8 mouse cellular contexts compared by ENCODE assay signal in genomic region chr9:29750371-29751014, GRCm38 (mm10).
A peak's percentile ranks its signal among the peaks of the same experiment; 100 is the strongest.
DNase-seq lines count a peak whose midpoint lies in the region; ATAC-seq and TF ChIP-seq lines count a peak whose summit lies in the region.

No protein-coding gene starts in this region.

- no peak for TF ChIP-seq EP300 in heart, postnatal 0 days (IDR thresholded peaks at IDR 0.05; ENCODE audit: low read depth)

- 15% methylated on average over 15 of the region's 15 CpGs for WGBS in kidney, embryonic 15.5 days
- 12% methylated on average over 15 of the region's 15 CpGs for WGBS in embryonic facial prominence, embryonic 13.5 days
- 9% methylated on average over 15 of the region's 15 CpGs for WGBS in heart, postnatal 0 days
- WGBS in lung, embryonic 15.5 days: 12% methylated on average over 15 of the region's 15 CpGs

- H3K27me3 ChIP-seq in kidney, embryonic 15.5 days: no peaks in the 10 kb centered on the region
- no peaks in the 10 kb centered on the region for H3K27me3 ChIP-seq in embryonic facial prominence, embryonic 13.5 days
- H3K27me3 ChIP-seq in heart, postnatal 0 days (ENCODE audit: control insufficient read depth, insufficient read depth, low read length): no peaks in the 10 kb centered on the region
- H3K27me3 ChIP-seq in lung, embryonic 15.5 days: no peaks in the 10 kb centered on the region

- no peak for TF ChIP-seq CTCF in heart, postnatal 0 days (IDR thresholded peaks at IDR 0.05; ENCODE audit: low read depth)

- 0 out of 2 replicates have a peak overlapping the region, but pooled peaks have one; percentile 13 for H3K27ac ChIP-seq in kidney, embryonic 15.5 days
- H3K27ac ChIP-seq in embryonic facial prominence, embryonic 13.5 days: no peak overlapping the region
- H3K27ac ChIP-seq in heart, postnatal 0 days (ENCODE audit: low read depth): no peak overlapping the region
- H3K27ac ChIP-seq in lung, embryonic 15.5 days: no peak overlapping the region

- H3K9ac ChIP-seq in kidney, embryonic 15.5 days: 0 out of 2 replicates have a peak overlapping the region, but pooled peaks have one; percentile 17
- peak overlapping the region; percentile 44 for H3K9ac ChIP-seq in embryonic facial prominence, embryonic 13.5 days
- no peak overlapping the region for H3K9ac ChIP-seq in heart, postnatal 0 days (replicated peaks; ENCODE audit: low read depth, low read length)
- no peak overlapping the region for H3K9ac ChIP-seq in lung, embryonic 15.5 days

- 0 out of 2 replicates have a peak, but pooled peaks have one; percentile 40 for ATAC-seq in kidney, embryonic 15.5 days (replicated peaks; ENCODE audit: low FRiP score)
- no peak for ATAC-seq in embryonic facial prominence, embryonic 13.5 days (ENCODE audit: insufficient number of reproducible peaks, insufficient read depth, low FRiP score, low TSS enrichment, low read depth)
- ATAC-seq in heart, postnatal 0 days (ENCODE audit: insufficient read depth, low read depth): no peak
- ATAC-seq in lung, embryonic 15.5 days (ENCODE audit: borderline replicate concordance, extremely low read depth, low FRiP score, low TSS enrichment): peak; percentile 57; the same call in 1 of the 2 replicates

- H3K36me3 ChIP-seq in kidney, embryonic 15.5 days: no peaks in the 10 kb centered on the region
- H3K36me3 ChIP-seq in embryonic facial prominence, embryonic 13.5 days: no peaks in the 10 kb centered on the region
- no peaks in the 10 kb centered on the region for H3K36me3 ChIP-seq in heart, postnatal 0 days (replicated peaks; ENCODE audit: control insufficient read depth, insufficient read depth, low read length)
- no peaks in the 10 kb centered on the region for H3K36me3 ChIP-seq in lung, embryonic 15.5 days

- H3K4me3 ChIP-seq in kidney, embryonic 15.5 days (replicated peaks): peak overlapping the region; percentile 31
- H3K4me3 ChIP-seq in embryonic facial prominence, embryonic 13.5 days: peak overlapping the region; percentile 33
- peak overlapping the region; percentile 36 for H3K4me3 ChIP-seq in heart, postnatal 0 days (ENCODE audit: low read depth, low read length)
- H3K4me3 ChIP-seq in lung, embryonic 15.5 days: peak overlapping the region; percentile 21

- peaks cover 16% of the 10 kb centered on the region for H3K4me1 ChIP-seq in kidney, embryonic 15.5 days
- peaks cover 10% of the 10 kb centered on the region for H3K4me1 ChIP-seq in embryonic facial prominence, embryonic 13.5 days
- 0 out of 2 replicates have a peak, but pooled peaks cover 8% of the 10 kb centered on the region for H3K4me1 ChIP-seq in heart, postnatal 0 days (ENCODE audit: control insufficient read depth, insufficient read depth)
- peaks cover 12% of the 10 kb centered on the region for H3K4me1 ChIP-seq in lung, embryonic 15.5 days

- DNase-seq in kidney, adult 8-10 months: no peak
- DNase-seq in heart, postnatal 0 days (ENCODE audit: low spot score): no peak
- DNase-seq in layer of hippocampus, postnatal 10 days (ENCODE audit: low spot score in 2 of 2): peak; percentile 59 to 68
- peak; percentile 54 to 76 for DNase-seq in right cerebral cortex, postnatal 36 days (ENCODE audit: low spot score in 2 of 2)
- DNase-seq in thymus, postnatal 25 days: no peak

- no peaks in the 10 kb centered on the region for H3K9me3 ChIP-seq in kidney, embryonic 15.5 days (replicated peaks)
- no peaks in the 10 kb centered on the region for H3K9me3 ChIP-seq in embryonic facial prominence, embryonic 13.5 days
- H3K9me3 ChIP-seq in heart, postnatal 0 days (replicated peaks; ENCODE audit: control insufficient read depth, low read length): no peaks in the 10 kb centered on the region
- no peaks in the 10 kb centered on the region for H3K9me3 ChIP-seq in lung, embryonic 15.5 days

- peak overlapping the region; percentile 60 for H3K4me2 ChIP-seq in kidney, embryonic 15.5 days
- H3K4me2 ChIP-seq in embryonic facial prominence, embryonic 13.5 days: peak overlapping the region; percentile 62
- H3K4me2 ChIP-seq in heart, postnatal 0 days (ENCODE audit: low read depth, low read length): peak overlapping the region; percentile 56
- H3K4me2 ChIP-seq in lung, embryonic 15.5 days: peak overlapping the region; percentile 58

Comparison
In these comparisons a context has a peak if more than half of its experiments do, and no peak if none do; other contexts are left out.
1. ATAC-seq: peak in kidney, embryonic 15.5 days (single experiment) and lung, embryonic 15.5 days (single experiment); none in embryonic facial prominence, embryonic 13.5 days (single experiment) and heart, postnatal 0 days (single experiment).
2. H3K9ac ChIP-seq: peak in kidney, embryonic 15.5 days (single experiment) and embryonic facial prominence, embryonic 13.5 days (single experiment); none in heart, postnatal 0 days (single experiment) and lung, embryonic 15.5 days (single experiment).
3. DNase-seq: peak in layer of hippocampus, postnatal 10 days (2 of 2) and right cerebral cortex, postnatal 36 days (2 of 2); none in kidney, adult 8-10 months (0 of 2), heart, postnatal 0 days (single experiment) and thymus, postnatal 25 days (single experiment).
4. Peak in every context shown above with its lines, with median percentiles within 50 percentile points of each other: H3K4me2 ChIP-seq and H3K4me3 ChIP-seq.